Mouse (Mus musculus) granulocyte monocyte progenitor cell, adult 5-6 weeks (primary cell): ENCODE results near the gene Cfap77. TPM values are rescaled to one million over a fixed set of nuclear protein-coding genes. Genes with fewer than 3 reads are reported as not detected.
A peak's percentile ranks its signal among the peaks of the same experiment; 100 is the strongest.

ENCODE experiments used
- ATAC-seq: replicated peaks from 2 replicates; pipeline ENCODE4 v1.8.0; 2016; ENCODE audit warnings: mild to moderate bottlenecking, moderate TSS enrichment, inconsistent platforms; ENCODE audit not compliant: poor library complexity, severe bottlenecking
- total RNA-seq, 2 experiments: library from RNA; stranded (forward) in 1 of 2; stranded (reverse) in 1 of 2; fragments of 200-712, 200-1000 nt in 1 of 2; fragments of >200 nt in 1 of 2; fragmentation: Nextera tagmentation in 1 of 2; gene quantifications; 2 replicates each; pipeline ENCODE4 v1.2.3; 2014 to 2017

Gene Cfap77
- total RNA-seq, 2 experiments from 2014 or later, result 3.2 TPM; not detected in 1

DNA sequence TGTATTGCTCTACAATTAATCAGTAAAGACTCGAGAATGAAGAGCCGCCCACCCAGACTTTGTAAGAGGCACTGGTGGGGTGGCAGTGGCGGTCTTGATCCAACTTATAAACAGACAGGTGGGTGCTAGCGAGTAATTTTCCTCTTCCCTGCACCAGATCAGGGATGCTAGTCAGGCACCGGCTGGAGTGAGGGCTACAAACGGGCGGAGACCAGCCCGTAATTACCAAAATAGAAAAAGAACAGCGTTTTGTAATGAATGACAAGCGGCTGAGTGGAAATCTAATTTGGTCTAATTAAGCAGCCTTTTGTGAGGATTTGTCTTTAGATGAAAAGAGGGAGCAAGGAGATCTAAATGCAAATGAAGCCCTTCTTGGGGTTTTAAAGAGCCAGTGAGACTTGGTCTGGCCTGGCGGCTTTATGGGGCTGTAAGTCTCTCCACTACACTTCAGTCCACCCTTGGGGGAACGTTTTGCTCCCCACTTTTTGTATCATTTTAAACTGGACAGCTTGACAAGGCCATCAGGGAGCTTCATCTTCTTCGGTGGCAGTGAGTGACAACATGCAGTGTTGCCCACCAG, 48.3 kb downstream of the Cfap77 start:
- ATAC-seq, result no peak

DNA sequence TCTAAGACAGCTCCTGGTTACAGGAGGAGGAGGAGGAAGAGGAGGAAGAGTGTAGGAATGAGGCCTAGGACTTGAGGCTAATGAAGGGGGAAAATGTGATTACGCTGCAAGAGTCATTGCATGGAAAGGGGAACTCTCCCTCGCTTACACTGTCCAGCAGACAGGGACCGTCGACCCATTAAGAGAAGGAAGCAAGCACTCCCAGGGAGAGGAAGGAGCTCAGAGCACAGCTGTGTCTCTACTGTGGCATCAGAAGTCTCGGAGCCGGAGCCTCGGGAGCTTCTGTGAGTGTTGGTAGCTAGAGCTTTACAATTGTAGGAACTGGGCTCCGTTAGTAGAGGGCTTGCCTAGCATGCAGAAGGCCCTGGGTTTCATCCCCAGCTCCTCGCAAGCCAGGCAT, 50.8 kb downstream of the Cfap77 start:
- peak; percentile 44 for ATAC-seq

DNA sequence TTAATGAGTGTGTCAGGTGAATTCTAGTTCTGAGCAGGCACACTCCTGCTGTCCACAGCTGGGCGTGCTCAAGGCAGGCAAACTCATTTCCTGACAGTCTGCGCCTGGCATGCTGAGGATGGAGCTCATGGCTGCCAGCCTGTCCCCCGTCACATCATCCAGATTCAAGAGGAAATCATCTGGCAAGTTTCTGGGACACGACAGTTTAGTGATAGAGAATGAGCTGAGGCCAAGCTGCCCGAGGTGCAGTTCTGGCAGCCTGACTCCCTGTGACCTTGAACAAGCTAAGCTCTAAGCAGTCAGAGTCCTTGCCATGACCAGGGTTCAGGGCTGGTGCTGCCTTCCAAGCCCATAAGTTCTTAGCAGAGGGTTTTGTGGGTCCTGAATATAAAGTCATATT, 56.6 kb downstream of the Cfap77 start:
- no peak for ATAC-seq

DNA sequence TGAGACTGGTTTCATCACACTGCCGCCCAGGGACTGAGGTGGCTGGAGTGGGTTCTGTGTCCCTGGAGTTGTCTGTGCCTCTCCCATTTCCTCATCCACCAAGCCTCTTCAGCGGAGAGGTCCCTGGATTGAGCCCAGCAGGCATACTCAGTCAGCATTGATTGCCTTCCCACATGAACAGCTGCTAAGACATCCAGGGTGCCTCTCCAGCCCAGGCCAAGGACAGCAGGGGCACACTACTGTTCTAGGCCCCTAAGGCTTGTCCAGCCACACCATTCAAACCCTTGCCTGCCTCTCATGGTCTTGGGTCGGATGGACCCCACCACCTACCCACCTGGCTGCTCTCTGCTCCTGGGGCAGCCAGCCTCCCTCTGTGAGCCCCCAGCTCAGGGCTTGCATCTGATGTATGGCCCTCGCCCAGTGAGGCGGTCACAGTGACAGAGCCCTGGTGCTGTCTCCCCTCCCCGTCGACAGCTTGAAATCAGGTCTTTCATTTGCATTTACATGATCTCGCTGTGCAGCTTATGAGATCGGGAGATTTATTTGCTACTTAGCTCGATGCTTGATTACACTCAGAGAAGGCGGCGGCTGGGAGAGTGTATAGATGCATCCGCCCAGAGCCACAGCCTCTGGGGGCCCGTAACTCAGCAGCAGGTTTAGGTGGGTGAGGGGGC, 57.6 kb downstream of the Cfap77 start:
- no peak for ATAC-seq

DNA sequence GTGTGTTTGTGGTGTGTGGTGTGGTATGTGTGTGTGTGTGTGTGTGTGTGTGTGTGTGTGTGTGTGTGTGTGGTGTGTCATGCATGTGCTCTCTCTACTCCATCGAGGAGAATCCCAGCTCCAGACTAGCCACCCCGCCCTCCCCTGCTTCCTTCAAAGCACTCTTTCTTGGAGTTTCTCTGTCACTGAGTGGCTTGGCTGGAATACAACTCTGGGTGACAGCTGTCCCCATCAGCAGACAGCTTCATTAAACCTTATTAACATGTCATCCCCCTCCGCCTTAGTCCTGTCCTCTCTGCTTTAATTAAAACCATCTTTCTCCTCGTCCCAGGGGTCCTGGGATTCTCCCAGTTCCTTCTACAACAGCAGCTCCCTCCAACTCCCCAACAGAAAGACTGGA, 59.4 kb downstream of the Cfap77 start:
- ATAC-seq, result no peak

DNA sequence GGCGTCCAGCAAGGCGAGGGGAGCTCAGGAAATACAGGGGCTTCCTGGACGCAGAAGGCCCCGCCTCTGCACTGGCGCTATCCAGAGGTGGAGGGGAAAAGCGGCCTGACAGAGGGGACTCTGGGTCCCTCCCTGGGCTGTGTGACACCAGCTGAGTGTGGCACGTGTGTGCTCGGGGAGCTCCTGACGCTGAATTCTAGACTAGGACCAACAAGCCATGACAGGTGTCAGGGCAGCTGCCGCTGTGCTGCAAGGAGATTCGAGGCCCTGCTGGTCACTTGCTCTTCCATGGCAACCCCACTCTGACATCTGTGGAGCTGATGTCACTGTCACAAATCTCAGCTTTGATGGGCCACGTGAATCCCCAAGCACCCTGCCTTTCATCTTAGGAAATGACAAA, 60.9 kb downstream of the Cfap77 start:
- ATAC-seq, result no peak

DNA sequence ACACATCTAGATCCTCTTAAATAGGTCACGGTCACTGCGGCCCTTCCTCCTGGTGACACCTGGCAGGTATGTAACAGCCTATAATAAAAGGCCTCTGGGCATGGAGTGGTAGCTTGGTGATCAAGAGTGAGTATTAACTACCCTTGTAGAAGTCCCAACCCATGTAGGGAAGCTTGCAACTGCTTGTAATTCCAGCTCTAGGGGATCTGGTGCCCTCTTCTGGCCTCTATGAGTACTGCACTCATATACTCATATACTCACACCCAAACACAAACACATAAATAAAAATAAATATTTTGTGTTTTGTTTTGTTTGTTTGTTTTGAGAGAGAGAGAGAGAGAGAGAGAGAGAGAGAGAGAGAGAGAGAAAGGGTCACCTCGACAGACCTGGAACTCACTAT, 66.1 kb downstream of the Cfap77 start:
- no peak for ATAC-seq

DNA sequence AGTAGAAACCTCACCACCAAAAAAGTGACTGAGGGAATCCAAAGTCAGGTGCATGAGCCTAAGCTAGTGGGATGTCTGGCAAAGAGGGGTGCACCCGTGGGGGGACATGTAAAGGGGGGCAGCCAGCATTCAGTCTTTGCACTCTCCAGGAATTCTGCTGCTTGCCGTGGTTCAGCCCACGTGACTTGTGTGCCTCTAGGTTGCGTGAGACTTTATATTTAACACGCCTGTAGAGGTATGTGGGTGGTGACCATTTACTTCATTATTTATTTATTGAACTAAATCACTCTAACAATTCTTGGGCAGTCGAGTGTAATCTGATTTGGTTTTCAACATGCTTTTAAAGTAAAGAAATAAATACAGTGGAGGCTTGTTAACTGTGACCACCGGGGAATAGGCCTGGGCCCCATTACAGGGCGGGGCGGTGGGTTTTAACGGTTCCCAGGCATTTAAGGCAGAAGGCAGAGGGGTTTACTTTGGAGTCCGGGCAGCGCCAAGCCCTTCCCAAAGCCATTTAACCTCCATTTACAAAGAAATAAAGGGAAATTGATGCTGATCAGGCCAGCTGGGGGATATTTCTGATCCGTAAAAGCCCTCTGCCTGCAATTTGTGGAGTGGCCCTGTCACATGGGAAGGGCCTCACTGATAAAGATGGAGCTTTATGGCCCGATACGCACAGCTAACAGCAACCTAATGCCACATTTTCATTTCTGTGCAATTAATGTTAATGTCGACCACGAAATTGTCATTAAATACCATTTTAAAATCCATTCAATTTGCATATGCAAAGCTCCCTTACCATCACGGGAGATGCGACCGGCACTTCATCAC, 74.6 kb downstream of the Cfap77 start:
- no peak for ATAC-seq

DNA sequence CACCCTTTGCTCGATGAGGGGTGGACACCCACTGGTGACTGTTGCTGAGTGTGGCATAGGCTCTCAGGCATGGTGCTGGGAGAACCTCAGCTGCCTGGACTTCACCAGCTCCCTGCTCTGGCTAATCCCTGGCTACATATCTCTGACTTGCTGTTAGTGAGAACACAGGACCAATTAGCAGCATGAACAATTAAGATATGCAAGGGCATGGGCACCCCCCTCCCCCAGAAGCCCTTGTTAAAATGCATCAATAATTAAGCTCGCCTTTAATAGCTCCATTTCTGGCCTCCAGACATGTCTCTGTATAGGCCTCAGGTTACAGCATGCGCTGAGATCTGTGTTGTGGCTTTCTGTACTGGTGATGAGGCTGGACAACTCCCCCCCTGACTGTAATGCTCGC, 76.4 kb downstream of the Cfap77 start:
- no peak for ATAC-seq

DNA sequence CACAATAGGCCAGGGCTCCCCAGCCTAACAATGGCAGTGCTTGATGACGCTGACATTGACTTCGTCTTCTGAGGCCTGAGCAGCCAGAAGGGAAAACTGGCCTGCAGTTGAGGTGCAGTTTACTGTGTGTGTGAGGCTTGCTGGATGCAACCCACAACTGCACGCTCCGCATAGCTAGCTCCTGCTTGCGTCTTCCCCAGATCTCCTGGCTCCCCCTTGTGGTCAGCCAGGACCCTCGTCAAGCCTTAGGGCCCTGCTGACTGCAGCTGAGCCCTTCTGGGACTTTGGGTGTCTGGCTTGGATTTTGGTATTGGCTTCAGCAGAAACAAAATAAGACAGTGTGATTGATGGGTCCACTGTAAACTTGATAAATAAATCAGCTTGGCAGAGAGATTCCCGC, 78.2 kb downstream of the Cfap77 start:
- ATAC-seq, result peak; percentile 35; the same call in 1 of the 2 replicates

DNA sequence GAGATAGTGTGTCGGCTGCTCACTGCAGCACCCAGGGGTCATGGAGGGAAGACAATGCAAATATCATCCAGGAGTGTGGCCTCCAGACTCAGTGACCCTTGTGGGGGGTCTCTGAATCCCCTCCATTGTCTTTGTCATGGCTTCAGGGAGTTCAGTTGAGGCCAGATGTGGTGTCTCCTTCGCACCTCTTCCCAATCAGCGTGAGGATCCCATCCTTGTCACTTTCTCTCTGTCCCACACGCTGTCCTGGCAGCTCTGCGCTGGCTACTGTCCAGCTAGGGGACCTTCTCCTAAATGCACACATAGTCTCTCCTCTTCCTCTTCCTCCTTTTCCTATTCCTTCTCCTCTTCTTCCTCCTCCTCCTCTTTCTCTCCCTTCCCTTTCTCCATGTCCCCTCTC, 79.3 kb downstream of the Cfap77 start:
- ATAC-seq, result no peak

DNA sequence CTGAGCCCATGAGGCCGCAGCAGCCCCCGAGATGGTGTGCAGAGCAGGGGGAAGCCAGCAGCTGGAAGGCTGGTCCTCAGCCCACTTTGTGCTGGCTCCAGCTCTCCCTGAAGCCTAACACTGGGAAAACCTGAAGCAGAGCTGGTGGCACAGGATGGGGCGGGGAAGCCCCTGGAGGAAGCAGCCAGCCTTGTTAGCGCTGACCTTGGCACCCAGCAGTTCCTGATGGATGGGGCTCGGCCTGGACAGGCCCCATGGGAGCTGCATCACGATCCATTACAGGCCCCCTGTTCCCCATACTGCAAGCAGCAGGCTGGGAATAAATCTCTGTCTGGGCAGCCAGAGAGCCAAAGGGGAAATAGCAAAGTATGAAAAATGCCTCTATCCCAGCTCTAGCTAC, 80.3 kb downstream of the Cfap77 start:
- no peak for ATAC-seq

DNA sequence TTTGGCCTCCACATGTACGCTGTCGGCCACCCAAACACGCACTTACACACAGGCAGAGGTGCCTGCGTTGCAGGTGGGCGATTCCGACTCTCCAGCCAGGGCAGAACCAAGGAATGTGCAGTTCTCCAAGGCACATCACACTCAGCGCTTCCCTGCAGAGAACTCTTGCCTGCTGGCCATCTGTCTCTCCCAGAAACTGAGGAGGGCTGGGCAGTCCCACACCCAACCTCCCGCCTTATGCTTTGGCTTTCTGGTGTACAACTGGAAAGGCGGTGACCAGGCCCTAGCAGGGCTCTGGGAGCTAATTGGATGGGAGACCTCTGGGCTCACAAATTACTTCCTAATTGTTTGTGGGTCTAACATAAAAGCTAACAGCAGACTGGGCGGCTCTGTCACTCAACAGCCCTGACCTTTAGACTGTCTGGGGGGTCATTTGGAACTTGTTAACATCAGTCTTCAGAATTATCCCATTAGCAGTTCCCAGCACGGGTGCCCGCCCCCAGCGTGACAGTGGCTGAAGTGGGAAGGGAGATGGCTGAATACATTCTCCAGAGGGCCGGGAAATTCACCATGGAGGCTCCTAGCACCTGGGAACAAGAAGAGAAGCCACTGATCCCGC, 80.9 kb downstream of the Cfap77 start:
- ATAC-seq, result no peak

DNA sequence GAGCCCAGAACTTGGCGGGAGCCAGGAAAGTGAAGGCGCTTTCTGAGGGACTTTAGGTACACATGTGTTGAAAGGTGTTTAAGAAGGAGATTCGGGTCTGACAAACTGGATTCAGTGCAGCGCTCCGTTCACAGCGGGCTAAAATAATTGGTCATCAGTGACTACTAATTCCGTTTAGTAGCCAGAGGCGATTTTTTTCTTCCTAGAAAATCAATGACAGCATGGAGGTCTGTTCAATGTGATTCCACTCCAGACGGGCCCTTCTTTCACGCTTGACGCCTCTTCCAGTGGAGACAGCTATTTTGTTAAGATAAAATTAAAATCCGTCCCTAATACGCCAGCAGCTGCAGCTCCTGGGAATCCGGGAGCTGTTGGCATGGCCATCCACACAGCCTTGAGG, 84.4 kb downstream of the Cfap77 start:
- no peak for ATAC-seq

DNA sequence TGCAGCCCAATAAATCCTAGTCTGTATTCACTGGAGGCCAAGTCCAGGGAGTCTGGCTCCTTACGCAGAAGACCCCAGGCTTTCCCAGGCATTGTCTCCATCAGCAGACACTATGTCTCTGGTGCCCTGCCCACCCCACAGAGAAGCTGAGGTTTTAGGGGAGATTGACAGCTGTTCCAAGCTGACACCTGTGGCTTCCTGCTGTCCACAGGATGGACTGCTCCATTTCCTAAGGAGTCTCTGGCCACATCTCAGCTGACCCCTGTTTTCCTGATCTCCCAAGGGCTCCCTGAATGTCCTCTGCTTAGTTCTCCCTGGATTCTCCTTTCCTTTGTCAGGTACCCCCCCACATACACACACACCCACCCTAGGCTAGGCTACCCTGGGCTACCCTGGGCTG, 86.6 kb downstream of the Cfap77 start:
- ATAC-seq, result no peak

DNA sequence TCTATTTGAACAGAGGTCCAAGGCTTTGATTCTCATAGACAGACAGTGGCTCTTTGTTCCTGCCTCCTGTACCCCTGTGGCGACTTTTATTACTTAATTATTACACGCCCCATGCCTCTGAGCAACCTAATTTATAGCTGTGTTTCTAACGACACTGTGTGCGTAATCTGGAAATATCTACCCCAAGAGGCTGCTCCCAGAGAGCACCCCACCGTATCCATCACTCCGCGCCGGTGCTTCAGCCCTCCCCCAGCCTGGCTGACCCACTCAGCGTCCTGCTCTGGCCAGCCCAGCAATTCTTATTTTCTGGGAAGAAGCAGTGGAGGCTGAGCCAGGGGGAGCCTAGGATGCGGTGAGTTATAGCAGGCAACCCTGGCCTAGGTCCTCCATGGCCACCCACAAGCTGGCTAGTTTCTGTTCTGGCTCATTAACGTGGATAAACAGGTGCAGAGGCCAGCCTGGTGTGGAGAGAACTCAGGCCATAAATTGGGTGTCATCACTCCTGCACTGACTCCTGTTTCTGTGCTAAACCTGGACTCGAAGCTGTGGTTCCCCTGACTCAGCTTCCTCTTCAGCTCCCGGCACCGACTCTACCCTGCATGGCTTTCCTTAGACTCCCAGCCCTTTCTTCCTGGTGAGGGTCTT, 88.6 kb downstream of the Cfap77 start:
- no peak for ATAC-seq

DNA sequence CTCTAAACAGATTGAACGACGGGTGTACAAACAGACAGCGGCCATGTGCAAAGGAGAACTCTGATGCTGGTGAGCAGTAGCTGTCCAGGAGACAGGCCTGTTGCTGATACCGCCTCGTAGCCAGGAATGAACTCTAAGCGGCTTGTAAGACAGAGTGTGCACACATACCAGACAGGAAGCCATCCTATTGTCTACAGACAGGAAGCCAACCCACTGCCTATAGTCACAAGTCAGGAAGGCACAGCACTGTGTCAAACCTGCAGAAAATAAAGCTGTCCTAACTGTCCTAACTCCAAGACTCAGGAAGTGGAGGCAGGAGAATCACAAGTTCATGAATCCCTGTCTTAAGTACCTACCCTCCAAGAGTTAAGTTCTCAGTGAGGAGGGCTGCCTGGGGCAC, 91.3 kb downstream of the Cfap77 start:
- no peak for ATAC-seq

DNA sequence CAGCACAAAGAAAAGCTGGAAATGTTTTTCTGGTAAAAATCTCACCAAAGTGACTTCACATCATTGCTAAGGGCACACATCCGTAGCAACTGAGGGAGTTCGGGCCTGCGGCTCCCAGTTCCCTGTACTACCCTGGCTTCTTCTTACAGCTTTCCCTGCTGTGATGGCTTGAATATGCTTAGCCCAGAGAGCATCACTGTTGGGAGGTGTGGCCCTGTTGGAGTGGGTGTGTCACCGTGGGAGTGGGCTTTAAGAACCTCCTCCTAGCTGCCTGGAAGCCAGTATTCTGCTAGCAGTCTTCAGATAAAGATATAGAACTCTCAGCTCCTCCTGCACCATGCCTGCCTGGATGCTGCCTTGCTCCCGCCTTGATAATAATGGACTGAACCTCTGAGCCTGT, 93.2 kb downstream of the Cfap77 start:
- no peak for ATAC-seq

DNA sequence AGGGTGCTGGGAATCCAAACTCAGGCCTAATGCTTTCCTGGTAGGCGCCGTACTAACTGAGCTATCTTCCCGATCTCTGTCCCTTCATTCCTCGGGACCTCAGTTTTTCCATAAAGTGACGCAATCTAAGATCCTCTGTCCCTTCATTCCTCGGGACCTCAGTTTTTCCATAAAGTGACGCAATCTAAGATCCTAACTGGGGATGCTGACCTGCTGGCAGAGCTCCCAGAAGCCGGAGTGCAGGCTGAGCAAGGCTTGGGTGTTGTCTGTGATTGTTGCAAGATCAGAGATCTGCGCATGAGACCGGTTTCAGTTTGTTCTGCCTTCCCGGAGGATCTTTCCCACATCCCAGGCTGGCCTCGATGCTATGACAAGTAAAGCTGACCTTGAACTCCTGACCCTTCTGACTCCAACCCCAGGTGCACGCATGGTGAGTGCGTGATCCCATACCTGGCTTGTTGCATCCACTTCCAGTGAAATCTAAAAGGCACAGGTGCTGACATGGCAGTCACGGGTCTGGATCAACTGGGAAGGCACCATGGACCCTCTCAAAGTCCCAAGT, 93.8 kb downstream of the Cfap77 start:
- ATAC-seq, result no peak

DNA sequence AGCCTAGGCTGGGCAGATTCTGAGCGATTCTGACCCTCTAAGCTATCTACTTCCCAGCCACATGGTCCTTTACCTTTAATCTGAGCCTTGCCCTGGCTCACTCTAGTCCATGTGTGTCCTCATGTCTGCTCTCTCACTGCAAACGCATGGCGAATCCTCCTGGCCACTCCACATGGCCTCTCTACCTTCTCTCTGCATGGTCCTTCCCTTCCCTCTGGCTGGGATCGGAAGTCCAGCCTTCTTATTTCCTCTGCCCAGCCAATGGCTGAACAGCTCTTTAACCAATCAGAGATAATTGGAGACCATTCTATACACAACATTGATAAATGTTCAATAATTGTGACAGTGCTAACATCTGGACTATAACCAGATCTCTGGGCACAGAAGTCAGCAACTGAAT, 98.0 kb downstream of the Cfap77 start:
- no peak for ATAC-seq
